Mouse (Mus musculus) G1E (cell line): ENCODE data around the gene Ftl1. TPM values are rescaled to one million over a fixed set of nuclear protein-coding genes. Genes with fewer than 3 reads are reported as not detected.

ENCODE experiments used
- ATAC-seq: 2 replicates; pipeline ENCODE4 v1.8.0; 2016; ENCODE audit warnings: mild to moderate bottlenecking; ENCODE audit not compliant: insufficient number of reproducible peaks, poor library complexity, low FRiP score, severe bottlenecking; ENCODE audit errors: extremely low read depth
- DNase-seq: peaks from one replicate; pipeline ENCODE4 v3.0.0; 2012; ENCODE audit warnings: low spot score
- H3K27me3 ChIP-seq: 2 replicates; pipeline ENCODE4 v1.6.1; 2012; ENCODE audit warnings: mild to moderate bottlenecking, low read length, inconsistent platforms; ENCODE audit not compliant: insufficient read depth
- H3K36me3 ChIP-seq: replicated peaks from 2 replicates; pipeline ENCODE3; 2012; ENCODE audit warnings: mild to moderate bottlenecking, inconsistent platforms
- H3K4me1 ChIP-seq: 2 replicates; pipeline ENCODE4 v1.6.1; 2012; ENCODE audit warnings: low read depth, low read length, inconsistent platforms, mixed read lengths; ENCODE audit not compliant: insufficient read depth
- H3K4me3 ChIP-seq: 2 replicates; pipeline ENCODE4 v1.5.1; 2012; ENCODE audit warnings: low read depth, mild to moderate bottlenecking, inconsistent platforms, low read length, moderate library complexity, mixed read lengths
- H3K9me3 ChIP-seq: replicated peaks from 2 replicates; pipeline ENCODE4 v1.6.1; 2012; ENCODE audit warnings: inconsistent platforms
- CTCF ChIP-seq: IDR thresholded peaks from 2 replicates; pipeline ENCODE4 v1.5.1; 2012; ENCODE audit warnings: low read depth, low read length, inconsistent platforms, mixed read lengths
- GATA1 ChIP-seq: IDR thresholded peaks from 2 replicates; pipeline ENCODE4 v1.6.1; 2012; ENCODE audit warnings: borderline replicate concordance, low read length, inconsistent platforms, mixed read lengths
- GATA2 ChIP-seq: IDR thresholded peaks from 2 replicates; pipeline ENCODE4 v1.6.1; 2012; ENCODE audit warnings: low read depth, low read length, inconsistent platforms, borderline replicate concordance
- POLR2AphosphoS5 ChIP-seq: IDR thresholded peaks from 2 replicates; pipeline ENCODE4 v1.6.1; 2012; ENCODE audit warnings: low read depth, low read length, inconsistent platforms; ENCODE audit not compliant: insufficient replicate concordance
- TAL1 ChIP-seq: conservative IDR thresholded peaks from 2 replicates; pipeline ENCODE4 v1.6.1; 2012; ENCODE audit warnings: low read depth, low read length, inconsistent platforms, mixed read lengths
- polyA plus RNA-seq: library from polyadenylated mRNA; stranded (reverse); fragments of >175 nt; gene quantifications from 2 replicates; pipeline ENCODE4 v1.2.3, GENCODE M21; 2012
- total RNA-seq, 2 experiments: library from RNA; stranded (forward) in 1 of 2; stranded (reverse) in 1 of 2; fragments of 200-1000 nt in 1 of 2; fragments of >200 nt in 1 of 2; fragmentation: Nextera tagmentation in 1 of 2; gene quantifications; 2 replicates each; pipeline ENCODE4 v1.2.3; 2014 to 2017

Ftl1 gene
- total and polyA plus RNA-seq, 3 experiments = 3,214 to 6,399 (median 4,307) TPM

GRCm38 (mm10) chr7:45457204-45458060 lies 2.3 kb downstream of the Ftl1 start:
- peak; percentile 43 for DNase-seq
- H3K36me3 ChIP-seq = peaks cover 89% of the 10 kb centered on the region
- H3K4me3 ChIP-seq = peak overlapping the region; percentile 87
- no peaks in the 10 kb centered on the region; the same call in 1 of the 2 replicates for H3K27me3 ChIP-seq
- no peaks in the 10 kb centered on the region for H3K9me3 ChIP-seq
- peak; percentile 90; the same call in 1 of the 2 replicates for TF ChIP-seq POLR2AphosphoS5
- no peak for TF ChIP-seq GATA2
- ATAC-seq = peak; percentile 23
- peaks cover 54% of the 10 kb centered on the region for H3K4me1 ChIP-seq

- TF ChIP-seq TAL1 = no peak
- TF ChIP-seq CTCF = no peak
- TF ChIP-seq POLR2AphosphoS5 = no peak
- no peak for TF ChIP-seq GATA1
- TF ChIP-seq GATA2 = no peak
- peak overlapping the region; percentile 87; the same call in 1 of the 2 replicates for H3K4me3 ChIP-seq
- H3K36me3 ChIP-seq = peaks cover 89% of the 10 kb centered on the region
Observed at GRCm38 (mm10) chr7:45456721-45457203, 2.9 kb downstream of the Ftl1 start.

GRCm38 (mm10) chr7:45455932-45456696 lies 3.6 kb downstream of the Ftl1 start:
- Histone ChIP-seq H3K9me3 (no peaks in the 10 kb centered on the region), H3K36me3 (peaks cover 90% of the 10 kb centered on the region), H3K4me1 (peaks cover 51% of the 10 kb centered on the region), H3K4me3 (no peak overlapping the region), H3K27me3 (no peaks in the 10 kb centered on the region; the same call in 1 of the 2 replicates)
- ATAC-seq (no peak), DNase-seq (no peak)
- TF ChIP-seq GATA2 = no peak
- TF ChIP-seq TAL1 = no peak
- TF ChIP-seq POLR2AphosphoS5 = peak; percentile 51; the same call in 1 of the 2 replicates
- no peak for TF ChIP-seq CTCF
- no peak for TF ChIP-seq GATA1

More at GRCm38 (mm10) chr7:45456721-45457203, 2.9 kb downstream of the Ftl1 start:
- ATAC-seq (no peak), DNase-seq (no peak)
- H3K27me3 ChIP-seq = no peaks in the 10 kb centered on the region; the same call in 1 of the 2 replicates
- peaks cover 50% of the 10 kb centered on the region for H3K4me1 ChIP-seq
- H3K9me3 ChIP-seq = no peaks in the 10 kb centered on the region

GRCm38 (mm10) chr7:45454971-45455370 lies 4.7 kb downstream of the Ftl1 start:
- no peak for ATAC-seq
- H3K27me3 ChIP-seq = no peaks in the 10 kb centered on the region; the same call in 1 of the 2 replicates
- no peaks in the 10 kb centered on the region for H3K9me3 ChIP-seq
- H3K4me3 ChIP-seq = 0 out of 2 replicates have a peak overlapping the region, but pooled peaks have one; percentile 22
- no peak for DNase-seq
- TF ChIP-seq POLR2AphosphoS5 = no peak
- no peak for TF ChIP-seq TAL1
- no peak for TF ChIP-seq CTCF
- no peak for TF ChIP-seq GATA1
- TF ChIP-seq GATA2 = no peak
- H3K4me1 ChIP-seq = peaks cover 40% of the 10 kb centered on the region
- H3K36me3 ChIP-seq = peaks cover 82% of the 10 kb centered on the region

- DNase-seq (peak; percentile 75), ATAC-seq (peak; percentile 59; the same call in 1 of the 2 replicates)
- no peaks in the 10 kb centered on the region for H3K9me3 ChIP-seq
- TF ChIP-seq CTCF = peak; percentile 77
- no peak for TF ChIP-seq TAL1
- no peak for TF ChIP-seq POLR2AphosphoS5
- no peak for TF ChIP-seq GATA2
- TF ChIP-seq GATA1 = no peak
- peaks cover 39% of the 10 kb centered on the region for H3K4me1 ChIP-seq
- peaks cover 83% of the 10 kb centered on the region for H3K36me3 ChIP-seq
- H3K4me3 ChIP-seq = no peak overlapping the region
- H3K27me3 ChIP-seq = no peaks in the 10 kb centered on the region; the same call in 1 of the 2 replicates
Observed at GRCm38 (mm10) chr7:45451344-45451982, 8.2 kb downstream of the Ftl1 start.

- H3K36me3 ChIP-seq = peaks cover 81% of the 10 kb centered on the region
- H3K9me3 ChIP-seq = no peaks in the 10 kb centered on the region
- TF ChIP-seq POLR2AphosphoS5 = no peak
- TF ChIP-seq TAL1 = no peak
- no peak for TF ChIP-seq GATA1
- TF ChIP-seq GATA2 = no peak
- TF ChIP-seq CTCF = no peak
- DNase-seq (no peak), ATAC-seq (no peak)
- peaks cover 30% of the 10 kb centered on the region for H3K4me1 ChIP-seq
- H3K27me3 ChIP-seq = no peaks in the 10 kb centered on the region
- H3K4me3 ChIP-seq = no peak overlapping the region
Observed at GRCm38 (mm10) chr7:45449974-45450373, 9.7 kb downstream of the Ftl1 start.
